Mouse (Mus musculus) heart, embryonic 14.5 days (tissue): ENCODE results near the gene Ndufs4. TPM values are rescaled to one million over a fixed set of nuclear protein-coding genes. Genes with fewer than 3 reads are reported as not detected.

Source experiments
- ATAC-seq: fragments of 200-750 bp; cut with Nextera tagmentation; 2 replicates; pipeline ENCODE4 v1.8.0; 2017; ENCODE audit warnings: low read depth, moderate TSS enrichment; ENCODE audit not compliant: insufficient number of reproducible peaks, insufficient read depth, low FRiP score
- H3K27ac ChIP-seq, 2 experiments: fragments of 200-500 bp in 1 of 2; fragments of 300-500 bp in 1 of 2; sonication (generic) in 1 of 2; replicated peaks in 1 of 2; 2 replicates each; pipeline ENCODE4 v1.5.1; 2012 to 2014; ENCODE audit warnings: low read depth in 2 of 2, low read length in 2 of 2, control low read depth in 1 of 2, mild to moderate bottlenecking in 1 of 2, mixed read lengths in 1 of 2; ENCODE audit not compliant: control insufficient read depth in 1 of 2, insufficient read depth in 1 of 2
- H3K27me3 ChIP-seq: fragments of 300-500 bp; sonication (generic); 2 replicates; pipeline ENCODE4 v1.6.1; 2014; ENCODE audit warnings: mild to moderate bottlenecking, low read length, control low read depth; ENCODE audit not compliant: control insufficient read depth, insufficient read depth
- H3K36me3 ChIP-seq: fragments of 300-500 bp; sonication (generic); 2 replicates; pipeline ENCODE4 v1.6.1; 2014; ENCODE audit warnings: mild to moderate bottlenecking, control low read depth, low read length, mixed read lengths; ENCODE audit not compliant: control insufficient read depth, insufficient read depth
- H3K4me1 ChIP-seq, 2 experiments: fragments of 200-500 bp in 1 of 2; fragments of 300-500 bp in 1 of 2; sonication (generic) in 1 of 2; 2 replicates each; pipeline ENCODE4 v1.6.1; 2012 to 2014; ENCODE audit warnings: low read length in 2 of 2, control low read depth in 1 of 2, mixed read lengths in 1 of 2; ENCODE audit not compliant: control insufficient read depth in 2 of 2, insufficient read depth in 2 of 2
- H3K4me2 ChIP-seq: fragments of 300-500 bp; sonication (generic); 2 replicates; pipeline ENCODE4 v1.6.1; 2014; ENCODE audit warnings: mild to moderate bottlenecking, low read length
- H3K4me3 ChIP-seq, 2 experiments: fragments of 200-500 bp in 1 of 2; fragments of 300-500 bp in 1 of 2; sonication (generic) in 1 of 2; 2 replicates each; pipeline ENCODE4 v1.5.1; 2012 to 2014; ENCODE audit warnings: low read length in 2 of 2, mild to moderate bottlenecking in 2 of 2, control low read depth in 1 of 2, low read depth in 1 of 2, moderate library complexity in 1 of 2; ENCODE audit not compliant: control insufficient read depth in 1 of 2, insufficient read depth in 1 of 2
- H3K9ac ChIP-seq: fragments of 300-500 bp; sonication (generic); 2 replicates; pipeline ENCODE4 v1.6.1; 2014; ENCODE audit warnings: mild to moderate bottlenecking, low read length
- H3K9me3 ChIP-seq: fragments of 300-500 bp; sonication (generic); 2 replicates; pipeline ENCODE4 v1.6.1; 2016; ENCODE audit warnings: low read length, control low read depth; ENCODE audit not compliant: control insufficient read depth
- WGBS: fragments of 180-500 bp; shearing (Covaris S2); extraction: QIAGEN DNeasy Blood & Tissue Kit; methylation state at CpG from one replicate; pipeline ENCODE4 v1.1.7; 2014; 5-methylcytosine and 5-hydroxymethylcytosine counted together
- polyA plus RNA-seq: library from polyadenylated mRNA; unstranded; fragments of >200 nt; fragmentation: Nextera tagmentation; extraction: Ambion mirVana; gene quantifications from 2 replicates; pipeline ENCODE4 v1.2.1, GENCODE M21; 2014

Ndufs4 gene
- polyA plus RNA-seq, 1 experiment from 2014 or later = 507 TPM

GRCm38 (mm10) chr13:114343001-114343400 is 45.1 kb downstream of the Ndufs4 start:
- Histone ChIP-seq H3K9ac (no peak overlapping the region), H3K4me1 (peaks cover 9 to 15% of the 10 kb centered on the region in 2 experiments), H3K4me2 (peak overlapping the region; percentile 8; the same call in 1 of the 2 replicates), H3K27ac (no peak overlapping the region), H3K4me3 (no peak overlapping the region), H3K9me3 (no peaks in the 10 kb centered on the region), H3K27me3 (no peaks in the 10 kb centered on the region), H3K36me3 (no peaks in the 10 kb centered on the region)
- 25% methylated on average over 8 of the region's 8 CpGs for WGBS
- no peak for ATAC-seq

GRCm38 (mm10) chr13:114319835-114320389 is 68.1 kb downstream of the Ndufs4 start:
- ATAC-seq = no peak
- Histone ChIP-seq H3K4me2 (no peak overlapping the region), H3K27ac (no peak overlapping the region), H3K27me3 (no peaks in the 10 kb centered on the region), H3K9ac (no peak overlapping the region), H3K36me3 (peaks cover 11% of the 10 kb centered on the region; the same call in 1 of the 2 replicates), H3K9me3 (no peaks in the 10 kb centered on the region), H3K4me1 (no peaks in the 10 kb centered on the region), H3K4me3 (no peak overlapping the region)
- 83% methylated on average over 2 of the region's 2 CpGs for WGBS

GRCm38 (mm10) chr13:114319136-114319535 is 68.9 kb downstream of the Ndufs4 start:
- H3K9me3 ChIP-seq = no peaks in the 10 kb centered on the region
- H3K4me3 ChIP-seq = no peak overlapping the region
- H3K27me3 ChIP-seq = no peaks in the 10 kb centered on the region
- H3K4me2 ChIP-seq = no peak overlapping the region
- no peak overlapping the region for H3K27ac ChIP-seq
- no peaks in the 10 kb centered on the region for H3K4me1 ChIP-seq
- H3K9ac ChIP-seq = no peak overlapping the region
- H3K36me3 ChIP-seq = peaks cover 11% of the 10 kb centered on the region; the same call in 1 of the 2 replicates
- no peak for ATAC-seq

GRCm38 (mm10) chr13:114315374-114315773 is 72.7 kb downstream of the Ndufs4 start:
- Histone ChIP-seq H3K9ac (no peak overlapping the region), H3K4me2 (no peak overlapping the region), H3K27me3 (no peaks in the 10 kb centered on the region), H3K27ac (no peak overlapping the region), H3K9me3 (no peaks in the 10 kb centered on the region), H3K36me3 (peaks cover 11% of the 10 kb centered on the region; the same call in 1 of the 2 replicates), H3K4me3 (no peak overlapping the region), H3K4me1 (no peaks in the 10 kb centered on the region)
- no peak for ATAC-seq
- WGBS = 91% methylated on average over 3 of the region's 3 CpGs

GRCm38 (mm10) chr13:114314953-114315352 is 73.1 kb downstream of the Ndufs4 start:
- 81% methylated on average over 3 of the region's 3 CpGs for WGBS
- no peak for ATAC-seq

GRCm38 (mm10) chr13:114310591-114310990 is 77.5 kb downstream of the Ndufs4 start:
- 95% methylated on average over 11 of the region's 11 CpGs for WGBS
- Histone ChIP-seq H3K4me1 (no peaks in the 10 kb centered on the region), H3K9ac (no peak overlapping the region), H3K27me3 (no peaks in the 10 kb centered on the region), H3K4me3 (no peak overlapping the region), H3K27ac (no peak overlapping the region), H3K36me3 (peaks cover 7% of the 10 kb centered on the region; the same call in 1 of the 2 replicates), H3K9me3 (no peaks in the 10 kb centered on the region), H3K4me2 (no peak overlapping the region)
- no peak for ATAC-seq

More at GRCm38 (mm10) chr13:114314953-114315352, 73.1 kb downstream of the Ndufs4 start:
- H3K27me3 ChIP-seq = no peaks in the 10 kb centered on the region
- no peak overlapping the region for H3K27ac ChIP-seq
- no peaks in the 10 kb centered on the region for H3K9me3 ChIP-seq
- H3K4me2 ChIP-seq = no peak overlapping the region
- H3K36me3 ChIP-seq = peaks cover 11% of the 10 kb centered on the region; the same call in 1 of the 2 replicates
- no peak overlapping the region for H3K9ac ChIP-seq
- H3K4me1 ChIP-seq = no peaks in the 10 kb centered on the region
- no peak overlapping the region for H3K4me3 ChIP-seq

- no peaks in the 10 kb centered on the region for H3K27me3 ChIP-seq
- no peak for ATAC-seq
- no peak overlapping the region for H3K27ac ChIP-seq
- no peaks in the 10 kb centered on the region for H3K9me3 ChIP-seq
- no peaks in the 10 kb centered on the region for H3K4me1 ChIP-seq
- no peak overlapping the region for H3K4me2 ChIP-seq
- WGBS = 80% methylated on average over 7 of the region's 7 CpGs
- H3K9ac ChIP-seq = no peak overlapping the region
- H3K4me3 ChIP-seq = no peak overlapping the region
- peaks cover 12% of the 10 kb centered on the region; the same call in 1 of the 2 replicates for H3K36me3 ChIP-seq
These were observed 83.4 kb downstream of the Ndufs4 start for GRCm38 (mm10) chr13:114304684-114305083.
